In the genomic region with DNA sequence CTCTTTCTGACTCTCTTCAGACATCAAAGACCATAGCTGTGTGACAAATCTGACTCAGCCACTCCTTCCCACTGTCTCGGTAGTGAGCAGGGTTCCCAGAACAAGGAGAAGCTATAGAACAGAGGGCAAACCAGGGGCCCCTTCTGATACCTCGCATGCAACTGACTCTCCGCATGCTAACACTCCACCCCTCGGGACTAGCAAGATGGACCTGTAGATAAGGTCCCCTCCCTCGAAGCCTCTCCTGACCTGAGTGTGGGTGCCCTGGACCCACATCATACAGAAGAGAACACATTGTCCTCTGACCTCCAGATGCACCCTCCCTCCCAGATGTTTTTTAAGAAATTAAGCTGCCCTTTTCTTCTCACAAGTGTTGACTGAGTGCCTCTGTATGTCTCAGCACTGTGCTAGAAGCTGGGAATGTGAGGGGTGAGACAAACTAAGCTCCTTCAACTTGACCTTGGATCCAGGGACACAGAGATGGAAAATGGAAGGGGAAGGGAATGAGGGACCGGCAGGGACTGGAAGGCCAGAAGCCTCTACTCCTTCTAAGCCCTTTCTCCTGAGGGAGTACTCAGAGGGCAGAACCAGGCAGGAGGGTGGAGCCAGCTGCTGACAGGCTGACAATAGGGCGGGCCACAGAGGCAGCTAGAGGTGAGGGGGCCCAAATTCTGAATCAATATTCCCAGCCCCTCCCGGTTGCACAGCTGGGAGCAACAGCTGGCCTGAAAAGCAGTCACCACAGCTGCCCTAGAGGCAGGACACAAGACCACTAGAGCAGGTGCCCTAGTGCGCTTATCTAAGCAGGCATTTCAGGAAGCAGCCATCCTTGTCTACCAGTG, we compare ENCODE assay signal across 8 mouse cellular contexts. TPM values are rescaled to one million over a fixed set of nuclear protein-coding genes. Genes with fewer than 3 reads are reported as not detected.
DNase-seq lines count a peak whose midpoint lies in the region; ATAC-seq and TF ChIP-seq lines count a peak whose summit lies in the region.

No protein-coding gene starts in this region.

- no peaks in the 10 kb centered on the region for H3K9me3 ChIP-seq in kidney, embryonic 14.5 days (ENCODE audit: control insufficient read depth, low read length)

- 32% methylated on average over 9 of the region's 9 CpGs for WGBS in kidney, embryonic 14.5 days
- WGBS in thymus, adult 2 months, result 19% methylated on average over 9 of the region's 9 CpGs

- no peak for TF ChIP-seq CTCF in thymus, adult 2 months (IDR thresholded peaks at IDR 0.05; ENCODE audit: borderline replicate concordance, control insufficient read depth, extremely low read depth, insufficient read depth, low read length, poor library complexity)

- no peak overlapping the region; the same call in 1 of the 2 replicates for H3K4me3 ChIP-seq in kidney, embryonic 14.5 days (ENCODE audit: low read length)
- H3K4me3 ChIP-seq in thymus, adult 2 months (ENCODE audit: control insufficient read depth, insufficient read depth, low read length), result no peak overlapping the region

- H3K9ac ChIP-seq in kidney, embryonic 14.5 days (ENCODE audit: low read depth, low read length), result no peak overlapping the region

- peak overlapping the region; percentile 1; the same call in 1 of the 2 replicates for H3K4me2 ChIP-seq in kidney, embryonic 14.5 days (replicated peaks; ENCODE audit: low read depth, low read length)

- no peak for ATAC-seq in kidney, embryonic 14.5 days (ENCODE audit: low FRiP score, low TSS enrichment)
- 0 out of 2 replicates have a peak, but pooled peaks have one; percentile 10 for ATAC-seq in megakaryocyte progenitor cell, adult 5-6 weeks (replicated peaks; ENCODE audit: poor library complexity)

- H3K27ac ChIP-seq in kidney, embryonic 14.5 days (ENCODE audit: low read depth, low read length), result no peak overlapping the region
- H3K27ac ChIP-seq in thymus, adult 2 months (ENCODE audit: control insufficient read depth, insufficient read depth, low read length), result no peak overlapping the region

- H3K36me3 ChIP-seq in kidney, embryonic 14.5 days (ENCODE audit: control insufficient read depth, insufficient read depth, low read length), result no peaks in the 10 kb centered on the region
- H3K36me3 ChIP-seq in thymus, adult 2 months (ENCODE audit: control insufficient read depth, insufficient read depth, low read length), result no peaks in the 10 kb centered on the region

- no peak for TF ChIP-seq POLR2A in thymus, adult 2 months (IDR thresholded peaks at IDR 0.05; ENCODE audit: control insufficient read depth, extremely low read depth, insufficient read depth, low read length, poor library complexity)

- DNase-seq in ovary, postnatal 36 days (ENCODE audit: low spot score), result peak; percentile 38
- no peak for DNase-seq in ovary, postnatal 14 days (ENCODE audit: low spot score)
- peak; percentile 33 for DNase-seq in heart, adult 8-10 months (ENCODE audit: low spot score)
- no peak for DNase-seq in thymus, postnatal 36 days
- no peak for DNase-seq in layer of hippocampus, adult 11-12 months (ENCODE audit: low spot score)
- DNase-seq in thymus, adult 2 months, result no peak

- H3K27me3 ChIP-seq in kidney, embryonic 14.5 days (ENCODE audit: control insufficient read depth, insufficient read depth, low read length), result no peaks in the 10 kb centered on the region
- H3K27me3 ChIP-seq in thymus, adult 2 months (ENCODE audit: control insufficient read depth, insufficient read depth, low read length), result no peaks in the 10 kb centered on the region; the same call in 1 of the 2 replicates

- H3K4me1 ChIP-seq in kidney, embryonic 14.5 days (ENCODE audit: control insufficient read depth, insufficient read depth, low read length), result peaks cover 27% of the 10 kb centered on the region
- peaks cover 22% of the 10 kb centered on the region for H3K4me1 ChIP-seq in thymus, adult 2 months (replicated peaks; ENCODE audit: control insufficient read depth, insufficient read depth, low read length)

RNA-seq across cellular contexts. Expression of gene Atp2b4, which starts 2.6 kb away (rescaled TPM):
- total RNA-seq in heart, adult 8-10 months (2022), result 10 to 100 TPM; 15.9 to 20.8 (median 18.8) TPM
- 5.2 and 9.6 TPM in 2 replicates for polyA plus RNA-seq in kidney, embryonic 14.5 days (2014; fragmentation: Nextera tagmentation; extraction: Ambion mirVana)
- total RNA-seq in megakaryocyte progenitor cell, adult 5-6 weeks (2015), result 33.6 and 40.5 TPM in 2 replicates
- total RNA-seq in megakaryocyte progenitor cell, adult 5-6 weeks (2017), result 30.7 and 34.7 TPM in 2 replicates
- polyA plus RNA-seq in thymus, adult 2 months (2012; rRNA removed), result 4.0 and 4.1 TPM in 2 replicates

Comparison
In these comparisons a context has a peak if more than half of its experiments do, and no peak if none do; other contexts are left out.
1. DNase-seq: peak in ovary, postnatal 36 days (single experiment) and heart, adult 8-10 months (single experiment); none in ovary, postnatal 14 days (single experiment), thymus, postnatal 36 days (0 of 2), layer of hippocampus, adult 11-12 months (single experiment) and thymus, adult 2 months (single experiment).